Mouse (Mus musculus) C2C12 (cell line): Measurements from ENCODE around the gene Il1rl1. TPM values are rescaled to one million over a fixed set of nuclear protein-coding genes. Genes with fewer than 3 reads are reported as not detected.

Experiments
- H3K27me3 ChIP-seq: one replicate; pipeline ENCODE4 v1.6.1; 2011; ENCODE audit not compliant: control insufficient read depth, insufficient read depth, insufficient read length
- H3K36me3 ChIP-seq: one replicate; pipeline ENCODE4 v1.6.1; 2011; ENCODE audit not compliant: control insufficient read depth, insufficient read depth
- H3K4me3 ChIP-seq: one replicate; pipeline ENCODE4 v1.5.1; 2011; ENCODE audit warnings: mild to moderate bottlenecking, control low read depth; ENCODE audit not compliant: poor library complexity, insufficient read depth, severe bottlenecking
- H3K79me2 ChIP-seq: one replicate; pipeline ENCODE4 v1.6.1; 2011; ENCODE audit not compliant: control insufficient read depth, insufficient read depth
- H3K79me3 ChIP-seq: one replicate; pipeline ENCODE4 v1.6.1; 2011; ENCODE audit warnings: low read depth, control low read depth
- H3ac ChIP-seq: one replicate; pipeline ENCODE3; 2011; ENCODE audit warnings: low read depth; ENCODE audit not compliant: control insufficient read depth, insufficient read length
- CEBPB ChIP-seq: IDR thresholded peaks from one replicate; pipeline ENCODE4 v1.6.1; 2011; ENCODE audit warnings: low read depth, mild to moderate bottlenecking, control low read depth, moderate library complexity
- CTCF ChIP-seq: IDR thresholded peaks from one replicate; pipeline ENCODE4 v1.5.1; 2011; ENCODE audit not compliant: control insufficient read depth, insufficient read depth, insufficient read length
- FOSL1 ChIP-seq: IDR thresholded peaks from one replicate; pipeline ENCODE4 v1.8.0; 2011; ENCODE audit warnings: mild to moderate bottlenecking, low read length; ENCODE audit not compliant: poor library complexity, insufficient read depth, severe bottlenecking
- MAX ChIP-seq: IDR thresholded peaks from one replicate; pipeline ENCODE4 v1.6.1; 2011; ENCODE audit warnings: mild to moderate bottlenecking, control low read depth
- MYOD1 ChIP-seq: IDR thresholded peaks from one replicate; pipeline ENCODE4 v1.6.1; 2011; ENCODE audit warnings: low read depth; ENCODE audit not compliant: control insufficient read depth, insufficient read length
- MYOG ChIP-seq: IDR thresholded peaks from one replicate; pipeline ENCODE4 v1.6.1; 2011; ENCODE audit not compliant: control insufficient read depth, insufficient read length; ENCODE audit errors: extremely low read depth
- USF1 ChIP-seq: IDR thresholded peaks from one replicate; pipeline ENCODE4 v1.6.1; 2011; ENCODE audit warnings: low read depth, mild to moderate bottlenecking, control low read depth, moderate library complexity
- polyA plus RNA-seq: library from polyadenylated mRNA; unstranded; fragments of >200 nt; fragmentation: generic; extraction: Trizol; gene quantifications from one replicate; pipeline ENCODE4 v1.2.1, GENCODE M21; 2012; ENCODE audit warnings: missing spikeins

The Il1rl1 gene
- polyA plus RNA-seq, 1 experiment: 0.13 TPM

GRCm38 (mm10) chr1:40430143-40430834, 919 bp downstream of the Il1rl1 start:
- TF ChIP-seq CTCF (no peak), MYOD1 (no peak), MYOG (no peak), CEBPB (no peak), FOSL1 (no peak), MAX (no peak), USF1 (no peak)

DNA sequence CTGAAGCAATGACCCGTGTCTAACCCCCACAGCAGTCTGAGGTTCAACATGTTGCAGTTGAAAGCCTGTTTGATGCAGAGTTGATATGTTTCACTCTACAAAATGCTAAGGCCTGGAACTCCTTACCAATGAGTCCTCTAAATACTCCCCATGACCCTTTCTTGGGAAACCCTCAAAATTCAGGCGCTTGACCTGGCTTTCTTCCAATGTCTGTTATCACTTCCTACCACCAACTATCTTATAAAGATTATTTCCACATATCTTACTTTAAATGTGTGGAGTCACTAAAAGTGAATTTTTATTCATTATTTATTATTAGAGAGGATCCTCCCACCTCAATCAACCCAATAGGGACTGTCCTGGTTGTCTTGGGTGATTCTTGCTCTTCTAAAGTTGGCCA, 2.8 kb downstream of the Il1rl1 start:
- no peak overlapping the region for H3K4me3 ChIP-seq
- TF ChIP-seq CEBPB (no peak), MAX (no peak), FOSL1 (no peak), MYOG (no peak), CTCF (no peak), USF1 (no peak), MYOD1 (no peak)

More at GRCm38 (mm10) chr1:40430143-40430834, 919 bp downstream of the Il1rl1 start:
- Histone ChIP-seq H3K79me2 (no peaks in the 10 kb centered on the region), H3K4me3 (no peak overlapping the region), H3K27me3 (no peaks in the 10 kb centered on the region), H3K36me3 (no peaks in the 10 kb centered on the region), H3ac (no peak overlapping the region), H3K79me3 (no peaks in the 10 kb centered on the region)

DNA sequence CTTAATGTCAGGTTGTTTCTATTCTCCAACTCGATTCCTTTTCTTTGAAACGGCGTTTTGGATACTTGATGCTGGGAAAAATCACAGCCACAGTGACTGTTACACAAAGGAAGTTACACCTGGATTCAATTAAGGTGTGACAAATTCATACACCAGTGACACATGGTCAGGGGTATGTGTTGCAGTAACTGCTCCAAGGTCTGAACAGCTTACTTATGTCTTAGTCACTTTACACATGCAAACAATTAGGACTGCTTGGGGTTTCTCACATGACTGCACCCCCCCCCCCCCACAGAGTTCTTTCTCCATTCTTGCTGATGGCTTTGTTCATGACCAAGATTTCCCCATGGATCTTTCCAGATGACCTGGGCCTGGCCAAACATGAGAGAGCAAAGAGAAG, 6.6 kb downstream of the Il1rl1 start:
- Histone ChIP-seq H3K79me2 (no peaks in the 10 kb centered on the region), H3K79me3 (no peaks in the 10 kb centered on the region), H3K36me3 (no peaks in the 10 kb centered on the region), H3K4me3 (no peak overlapping the region), H3ac (no peak overlapping the region), H3K27me3 (no peaks in the 10 kb centered on the region)
- TF ChIP-seq CTCF: no peak
- peak; percentile 23 for TF ChIP-seq CEBPB
- TF ChIP-seq MYOG: no peak

More for the DNA sequence above, 2.8 kb downstream of the Il1rl1 start:
- Histone ChIP-seq H3ac (no peak overlapping the region), H3K79me2 (no peaks in the 10 kb centered on the region), H3K79me3 (no peaks in the 10 kb centered on the region), H3K36me3 (no peaks in the 10 kb centered on the region), H3K27me3 (no peaks in the 10 kb centered on the region)

DNA sequence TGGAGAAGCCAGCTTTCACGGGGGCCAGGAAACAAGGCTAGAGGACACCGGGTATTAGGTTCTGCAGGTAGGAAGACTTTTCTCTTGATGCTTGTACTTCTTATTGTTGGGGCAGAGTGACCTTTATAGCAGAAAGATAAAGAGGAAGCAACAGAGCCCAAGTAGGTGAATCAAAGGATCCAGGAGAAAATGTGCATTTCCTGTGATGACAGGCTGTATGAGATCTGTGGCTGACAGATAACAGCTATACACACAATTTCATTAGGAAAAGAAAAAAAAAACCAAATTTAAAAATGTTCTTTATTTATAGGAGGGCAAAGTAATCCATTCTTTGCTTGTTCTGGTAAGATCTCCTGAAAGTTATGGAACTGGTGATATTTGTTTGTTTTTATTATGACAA, 8.0 kb downstream of the Il1rl1 start:
- H3K36me3 ChIP-seq: no peaks in the 10 kb centered on the region
- no peaks in the 10 kb centered on the region for H3K27me3 ChIP-seq
- TF ChIP-seq MYOD1: no peak
- TF ChIP-seq MAX: no peak
- TF ChIP-seq FOSL1: no peak
- TF ChIP-seq CTCF: no peak
- no peak for TF ChIP-seq MYOG
- TF ChIP-seq USF1: no peak
- TF ChIP-seq CEBPB: no peak
- H3K79me2 ChIP-seq: no peaks in the 10 kb centered on the region
- H3K79me3 ChIP-seq: no peaks in the 10 kb centered on the region
- no peak overlapping the region for H3ac ChIP-seq
- no peak overlapping the region for H3K4me3 ChIP-seq

DNA sequence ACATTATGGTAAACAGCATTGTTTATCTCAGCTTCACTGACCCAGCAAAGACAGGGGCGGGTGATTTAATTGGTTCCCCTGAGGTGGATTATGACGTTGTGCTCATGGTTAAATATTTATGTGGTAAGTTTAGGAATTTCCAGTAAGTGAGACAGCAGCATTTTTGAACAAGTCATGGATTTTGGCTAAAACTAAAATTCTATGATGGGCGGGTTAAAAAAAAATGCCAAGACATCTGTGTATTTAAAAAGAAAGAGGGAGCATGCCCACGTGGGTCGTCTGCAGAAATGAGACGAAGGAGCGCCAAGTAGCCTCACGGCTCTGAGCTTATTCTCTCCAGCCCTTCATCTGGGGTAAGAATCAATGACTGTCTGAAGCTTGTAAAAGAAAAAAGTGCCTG, 10.1 kb downstream of the Il1rl1 start:
- Histone ChIP-seq H3K79me2 (no peaks in the 10 kb centered on the region), H3K4me3 (no peak overlapping the region), H3K36me3 (no peaks in the 10 kb centered on the region), H3K27me3 (no peaks in the 10 kb centered on the region), H3ac (no peak overlapping the region), H3K79me3 (no peaks in the 10 kb centered on the region)
- no peak for TF ChIP-seq CEBPB
- no peak for TF ChIP-seq FOSL1
- TF ChIP-seq MYOG: no peak
- TF ChIP-seq USF1: no peak
- no peak for TF ChIP-seq MYOD1
- no peak for TF ChIP-seq CTCF
- TF ChIP-seq MAX: no peak
